Mouse (Mus musculus): ENCODE results near the gene Caln1.

DNA sequence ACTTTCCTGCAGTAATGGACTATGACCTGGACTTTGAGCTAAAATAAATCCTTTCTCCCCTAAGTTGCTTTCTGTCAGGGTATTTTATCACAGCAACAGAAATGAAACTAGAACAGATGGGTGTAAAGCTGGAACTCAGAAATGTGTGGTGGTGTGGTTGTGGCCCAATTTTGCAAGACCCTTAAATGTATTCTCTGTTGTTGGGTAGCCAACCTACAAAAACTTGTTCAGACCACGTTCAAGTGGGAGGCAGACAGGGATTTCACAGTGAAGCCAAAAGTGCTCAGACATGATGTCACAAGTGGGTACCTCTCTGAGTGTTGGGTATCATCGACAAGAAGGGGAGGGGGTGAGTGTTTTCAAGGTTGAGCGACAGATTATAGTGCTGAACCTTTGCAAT is 214.8 kb downstream of the Caln1 start:
- no peak for TF ChIP-seq CTCF (IDR thresholded peaks at IDR 0.05; ENCODE audit: insufficient read depth, low read depth, low read length)
- TF ChIP-seq POLR2A (IDR thresholded peaks at IDR 0.05; ENCODE audit: insufficient read depth, low read depth, low read length) = no peak

Measured in olfactory bulb, adult 2 months (tissue).